Mouse (Mus musculus): ENCODE results near the gene Pgm5. TPM values are rescaled to one million over a fixed set of nuclear protein-coding genes. Genes with fewer than 3 reads are reported as not detected.

Gene Pgm5
- polyA plus RNA-seq, 1 experiment from 2014 or later, result 4.7 TPM

- 71% methylated on average over 5 of the region's 5 CpGs for WGBS
These were observed 131.0 kb downstream of the Pgm5 start for GRCm38 (mm10) chr19:24730661-24731060.

GRCm38 (mm10) chr19:24724362-24724761, 137.3 kb downstream of the Pgm5 start:
- Histone ChIP-seq H3K36me3 (peaks cover 9% of the 10 kb centered on the region), H3K27me3 (replicated peaks) (no peaks in the 10 kb centered on the region), H3K4me3 (no peak overlapping the region), H3K9me3 (replicated peaks) (no peaks in the 10 kb centered on the region), H3K27ac (ENCODE audit: poor library complexity, severe bottlenecking) (no peak overlapping the region; the same call in 1 of the 2 replicates), H3K4me2 (no peak overlapping the region), H3K4me1 (replicated peaks) (peaks cover 13% of the 10 kb centered on the region), H3K9ac (no peak overlapping the region)
- ATAC-seq (ENCODE audit: insufficient number of reproducible peaks, low FRiP score), result no peak
- WGBS, result 60% methylated on average over 10 of the region's 10 CpGs

More at GRCm38 (mm10) chr19:24730661-24731060, 131.0 kb downstream of the Pgm5 start:
- peaks cover 15% of the 10 kb centered on the region for H3K36me3 ChIP-seq
- H3K4me2 ChIP-seq, result no peak overlapping the region
- no peak overlapping the region for H3K4me3 ChIP-seq
- H3K4me1 ChIP-seq (replicated peaks), result peaks cover 4% of the 10 kb centered on the region; the same call in 1 of the 2 replicates
- H3K27ac ChIP-seq (ENCODE audit: poor library complexity, severe bottlenecking), result no peak overlapping the region
- H3K9ac ChIP-seq, result no peak overlapping the region
- H3K27me3 ChIP-seq (replicated peaks), result no peaks in the 10 kb centered on the region
- H3K9me3 ChIP-seq (replicated peaks), result no peaks in the 10 kb centered on the region
- no peak for ATAC-seq (ENCODE audit: insufficient number of reproducible peaks, low FRiP score)

GRCm38 (mm10) chr19:24720448-24720847, 141.2 kb downstream of the Pgm5 start:
- ATAC-seq (ENCODE audit: insufficient number of reproducible peaks, low FRiP score), result no peak
- H3K27ac ChIP-seq (ENCODE audit: poor library complexity, severe bottlenecking), result no peak overlapping the region

GRCm38 (mm10) chr19:24719504-24719903, 142.2 kb downstream of the Pgm5 start:
- no peaks in the 10 kb centered on the region for H3K27me3 ChIP-seq (replicated peaks)
- H3K4me3 ChIP-seq, result no peak overlapping the region
- no peaks in the 10 kb centered on the region for H3K9me3 ChIP-seq (replicated peaks)
- ATAC-seq (ENCODE audit: insufficient number of reproducible peaks, low FRiP score), result no peak
- H3K36me3 ChIP-seq, result peaks cover 5% of the 10 kb centered on the region; the same call in 1 of the 2 replicates
- H3K27ac ChIP-seq (ENCODE audit: poor library complexity, severe bottlenecking), result no peak overlapping the region
- no peak overlapping the region for H3K9ac ChIP-seq
- 82% methylated on average over 4 of the region's 4 CpGs for WGBS
- peaks cover 8% of the 10 kb centered on the region for H3K4me1 ChIP-seq (replicated peaks)
- H3K4me2 ChIP-seq, result no peak overlapping the region

More at GRCm38 (mm10) chr19:24720448-24720847, 141.2 kb downstream of the Pgm5 start:
- Histone ChIP-seq H3K27me3 (replicated peaks) (no peaks in the 10 kb centered on the region), H3K36me3 (peaks cover 5% of the 10 kb centered on the region; the same call in 1 of the 2 replicates), H3K4me1 (replicated peaks) (peaks cover 13% of the 10 kb centered on the region), H3K9me3 (replicated peaks) (no peaks in the 10 kb centered on the region), H3K4me3 (no peak overlapping the region), H3K9ac (no peak overlapping the region), H3K4me2 (no peak overlapping the region)

GRCm38 (mm10) chr19:24718021-24718420, 143.6 kb downstream of the Pgm5 start:
- no peak overlapping the region for H3K4me2 ChIP-seq
- H3K9me3 ChIP-seq (replicated peaks), result no peaks in the 10 kb centered on the region
- ATAC-seq (ENCODE audit: insufficient number of reproducible peaks, low FRiP score), result no peak
- H3K27me3 ChIP-seq (replicated peaks), result no peaks in the 10 kb centered on the region
- H3K27ac ChIP-seq (ENCODE audit: poor library complexity, severe bottlenecking), result no peak overlapping the region
- H3K9ac ChIP-seq, result no peak overlapping the region
- peaks cover 5% of the 10 kb centered on the region; the same call in 1 of the 2 replicates for H3K36me3 ChIP-seq
- no peaks in the 10 kb centered on the region; the same call in 1 of the 2 replicates for H3K4me1 ChIP-seq (replicated peaks)
- 83% methylated on average over 1 of the region's 1 CpGs for WGBS
- H3K4me3 ChIP-seq, result no peak overlapping the region

GRCm38 (mm10) chr19:24716303-24717097, 145.2 kb downstream of the Pgm5 start:
- no peak overlapping the region for H3K4me3 ChIP-seq
- ATAC-seq (ENCODE audit: insufficient number of reproducible peaks, low FRiP score), result no peak
- 80% methylated on average over 7 of the region's 7 CpGs for WGBS
- H3K9ac ChIP-seq, result no peak overlapping the region
- H3K27me3 ChIP-seq (replicated peaks), result no peaks in the 10 kb centered on the region
- no peaks in the 10 kb centered on the region for H3K4me1 ChIP-seq (replicated peaks)
- H3K27ac ChIP-seq (ENCODE audit: poor library complexity, severe bottlenecking), result no peak overlapping the region
- H3K36me3 ChIP-seq, result peaks cover 7% of the 10 kb centered on the region; the same call in 1 of the 2 replicates
- H3K4me2 ChIP-seq, result no peak overlapping the region
- H3K9me3 ChIP-seq (replicated peaks), result no peaks in the 10 kb centered on the region

GRCm38 (mm10) chr19:24708032-24708431, 153.6 kb downstream of the Pgm5 start:
- 23% methylated on average over 7 of the region's 7 CpGs for WGBS
- H3K27me3 ChIP-seq (replicated peaks), result no peaks in the 10 kb centered on the region
- no peak overlapping the region for H3K4me3 ChIP-seq
- H3K36me3 ChIP-seq, result 0 out of 2 replicates have a peak, but pooled peaks cover 2% of the 10 kb centered on the region
- H3K4me1 ChIP-seq (replicated peaks), result peaks cover 31% of the 10 kb centered on the region
- peak; percentile 57 for ATAC-seq (ENCODE audit: insufficient number of reproducible peaks, low FRiP score)
- H3K27ac ChIP-seq (ENCODE audit: poor library complexity, severe bottlenecking), result peak overlapping the region; percentile 72
- no peak overlapping the region for H3K9ac ChIP-seq
- 0 out of 2 replicates have a peak overlapping the region, but pooled peaks have one; percentile 9 for H3K4me2 ChIP-seq
- H3K9me3 ChIP-seq (replicated peaks), result no peaks in the 10 kb centered on the region

GRCm38 (mm10) chr19:24707071-24707906, 154.4 kb downstream of the Pgm5 start:
- Histone ChIP-seq H3K9ac (0 out of 2 replicates have a peak overlapping the region, but pooled peaks have one; percentile 3), H3K9me3 (replicated peaks) (no peaks in the 10 kb centered on the region), H3K27ac (ENCODE audit: poor library complexity, severe bottlenecking) (peak overlapping the region; percentile 72), H3K36me3 (no peaks in the 10 kb centered on the region), H3K4me1 (replicated peaks) (peaks cover 31% of the 10 kb centered on the region), H3K4me2 (0 out of 2 replicates have a peak overlapping the region, but pooled peaks have one; percentile 9), H3K27me3 (replicated peaks) (no peaks in the 10 kb centered on the region), H3K4me3 (no peak overlapping the region)
- 71% methylated on average over 7 of the region's 7 CpGs for WGBS
- ATAC-seq (ENCODE audit: insufficient number of reproducible peaks, low FRiP score), result no peak

- ATAC-seq (ENCODE audit: insufficient number of reproducible peaks, low FRiP score), result no peak
- 59% methylated on average over 1 of the region's 1 CpGs for WGBS
- H3K4me3 ChIP-seq, result no peak overlapping the region
These were observed 156.3 kb downstream of the Pgm5 start for GRCm38 (mm10) chr19:24705395-24705794.

GRCm38 (mm10) chr19:24704326-24704725, 157.3 kb downstream of the Pgm5 start:
- Histone ChIP-seq H3K36me3 (no peaks in the 10 kb centered on the region), H3K27ac (ENCODE audit: poor library complexity, severe bottlenecking) (no peak overlapping the region), H3K4me2 (no peak overlapping the region), H3K4me1 (replicated peaks) (peaks cover 30% of the 10 kb centered on the region), H3K27me3 (replicated peaks) (no peaks in the 10 kb centered on the region), H3K9me3 (replicated peaks) (no peaks in the 10 kb centered on the region), H3K4me3 (no peak overlapping the region), H3K9ac (no peak overlapping the region)
- ATAC-seq (ENCODE audit: insufficient number of reproducible peaks, low FRiP score), result no peak
- WGBS, result 91% methylated on average over 2 of the region's 2 CpGs

More at GRCm38 (mm10) chr19:24705395-24705794, 156.3 kb downstream of the Pgm5 start:
- Histone ChIP-seq H3K36me3 (no peaks in the 10 kb centered on the region), H3K9ac (no peak overlapping the region), H3K9me3 (replicated peaks) (no peaks in the 10 kb centered on the region), H3K27me3 (replicated peaks) (no peaks in the 10 kb centered on the region), H3K4me1 (replicated peaks) (peaks cover 31% of the 10 kb centered on the region), H3K4me2 (no peak overlapping the region), H3K27ac (ENCODE audit: poor library complexity, severe bottlenecking) (no peak overlapping the region)

GRCm38 (mm10) chr19:24703680-24704079, 158.0 kb downstream of the Pgm5 start:
- no peaks in the 10 kb centered on the region for H3K36me3 ChIP-seq
- H3K4me3 ChIP-seq, result no peak overlapping the region
- WGBS, result 72% methylated on average over 8 of the region's 8 CpGs
- peaks cover 30% of the 10 kb centered on the region for H3K4me1 ChIP-seq (replicated peaks)
- no peak overlapping the region for H3K4me2 ChIP-seq
- H3K27me3 ChIP-seq (replicated peaks), result no peaks in the 10 kb centered on the region
- ATAC-seq (ENCODE audit: insufficient number of reproducible peaks, low FRiP score), result no peak
- no peak overlapping the region for H3K9ac ChIP-seq
- H3K9me3 ChIP-seq (replicated peaks), result no peaks in the 10 kb centered on the region
- no peak overlapping the region for H3K27ac ChIP-seq (ENCODE audit: poor library complexity, severe bottlenecking)

Data from heart, embryonic 12.5 days (tissue).